Mouse (Mus musculus): ENCODE measurements around the gene Ngfr. TPM values are rescaled to one million over a fixed set of nuclear protein-coding genes. Genes with fewer than 3 reads are reported as not detected.

The Ngfr gene
- 29.4 and 34.5 TPM in 2 replicates for polyA plus RNA-seq (2015; fragmentation: Nextera tagmentation; extraction: Ambion mirVana)

- under 1% methylated on average over 30 of the region's 39 CpGs for WGBS
- peaks cover 92% of the 10 kb centered on the region for H3K27me3 ChIP-seq
- peaks cover 65% of the 10 kb centered on the region for H3K4me1 ChIP-seq
Measured at GRCm38 (mm10) chr11:95587423-95587951, at the start of gene Ngfr. Ngfr (minus strand) TSS chr11:95587735.

GRCm38 (mm10) chr11:95635030-95635429 lies 47.5 kb upstream of the Ngfr start:
- ATAC-seq (ENCODE audit: low FRiP score, low read depth), result no peak
- Histone ChIP-seq H3K9ac (no peak overlapping the region), H3K9me3 (0 out of 2 replicates have a peak, but pooled peaks cover 6% of the 10 kb centered on the region), H3K36me3 (no peaks in the 10 kb centered on the region), H3K27ac (no peak overlapping the region; the same call in 1 of the 2 replicates), H3K4me1 (peaks cover 58% of the 10 kb centered on the region), H3K4me3 (no peak overlapping the region), H3K27me3 (no peaks in the 10 kb centered on the region), H3K4me2 (replicated peaks) (no peak overlapping the region)
- WGBS, result 15% methylated on average over 2 of the region's 2 CpGs

More at GRCm38 (mm10) chr11:95587423-95587951, at the start of gene Ngfr:
- Histone ChIP-seq H3K9me3 (no peaks in the 10 kb centered on the region), H3K27ac (no peak within 1 kb of the TSS), H3K4me2 (replicated peaks) (peak within 1 kb of the TSS; percentile 85), H3K4me3 (peak within 1 kb of the TSS; percentile 54), H3K9ac (peak within 1 kb of the TSS; percentile 67), H3K36me3 (no peaks in the 10 kb centered on the region)
- ATAC-seq (ENCODE audit: low FRiP score, low read depth), result peak; percentile 60

GRCm38 (mm10) chr11:95633512-95634000 lies 46.0 kb upstream of the Ngfr start:
- Histone ChIP-seq H3K4me2 (replicated peaks) (no peak overlapping the region), H3K27ac (no peak overlapping the region), H3K9ac (no peak overlapping the region), H3K4me3 (no peak overlapping the region), H3K27me3 (peaks cover 9% of the 10 kb centered on the region; the same call in 1 of the 2 replicates), H3K4me1 (peaks cover 60% of the 10 kb centered on the region), H3K9me3 (0 out of 2 replicates have a peak, but pooled peaks cover 3% of the 10 kb centered on the region), H3K36me3 (no peaks in the 10 kb centered on the region)
- WGBS, result 72% methylated on average over 2 of the region's 2 CpGs
- no peak for ATAC-seq (ENCODE audit: low FRiP score, low read depth)

- WGBS, result 76% methylated on average over 6 of the region's 6 CpGs
- ATAC-seq (ENCODE audit: low FRiP score, low read depth), result no peak
- Histone ChIP-seq H3K9ac (no peak overlapping the region), H3K4me2 (replicated peaks) (no peak overlapping the region), H3K9me3 (no peaks in the 10 kb centered on the region), H3K27ac (peak overlapping the region; percentile 85), H3K27me3 (peaks cover 16% of the 10 kb centered on the region), H3K4me1 (peaks cover 60% of the 10 kb centered on the region), H3K36me3 (no peaks in the 10 kb centered on the region), H3K4me3 (no peak overlapping the region)
Measured at GRCm38 (mm10) chr11:95632474-95632873, 44.9 kb upstream of the Ngfr start.

- Histone ChIP-seq H3K4me3 (no peak overlapping the region), H3K9me3 (no peaks in the 10 kb centered on the region), H3K4me1 (peaks cover 60% of the 10 kb centered on the region), H3K27ac (peak overlapping the region; percentile 85), H3K27me3 (peaks cover 22% of the 10 kb centered on the region), H3K4me2 (replicated peaks) (peak overlapping the region; percentile 38; the same call in 1 of the 2 replicates), H3K9ac (no peak overlapping the region), H3K36me3 (no peaks in the 10 kb centered on the region)
- WGBS, result 29% methylated on average over 4 of the region's 4 CpGs
- ATAC-seq (ENCODE audit: low FRiP score, low read depth), result peak; percentile 80; the same call in 1 of the 2 replicates
Measured at GRCm38 (mm10) chr11:95631301-95631700, 43.8 kb upstream of the Ngfr start.

- no peak for ATAC-seq (ENCODE audit: low FRiP score, low read depth)
- Histone ChIP-seq H3K4me3 (no peak overlapping the region), H3K4me2 (replicated peaks) (no peak overlapping the region), H3K36me3 (no peaks in the 10 kb centered on the region), H3K27ac (peak overlapping the region; percentile 79; the same call in 1 of the 2 replicates), H3K9ac (no peak overlapping the region), H3K4me1 (peaks cover 57% of the 10 kb centered on the region), H3K9me3 (no peaks in the 10 kb centered on the region), H3K27me3 (peaks cover 24% of the 10 kb centered on the region)
- 78% methylated on average over 6 of the region's 6 CpGs for WGBS
Measured at GRCm38 (mm10) chr11:95630558-95630957, 43.0 kb upstream of the Ngfr start.

- peaks cover 38% of the 10 kb centered on the region for H3K4me1 ChIP-seq
- H3K36me3 ChIP-seq, result no peaks in the 10 kb centered on the region
- H3K27me3 ChIP-seq, result peaks cover 50% of the 10 kb centered on the region; the same call in 1 of the 2 replicates
- 10% methylated on average over 8 of the region's 8 CpGs for WGBS
- H3K27ac ChIP-seq, result peak overlapping the region; percentile 49; the same call in 1 of the 2 replicates
- ATAC-seq (ENCODE audit: low FRiP score, low read depth), result peak; percentile 35
- H3K9ac ChIP-seq, result peak overlapping the region; percentile 48; the same call in 1 of the 2 replicates
- peak overlapping the region; percentile 38 for H3K4me2 ChIP-seq (replicated peaks)
- no peaks in the 10 kb centered on the region for H3K9me3 ChIP-seq
- no peak overlapping the region for H3K4me3 ChIP-seq
Measured at GRCm38 (mm10) chr11:95622426-95622825, 34.9 kb upstream of the Ngfr start.

GRCm38 (mm10) chr11:95621541-95622130 lies 34.1 kb upstream of the Ngfr start:
- Histone ChIP-seq H3K27ac (peak overlapping the region; percentile 49; the same call in 1 of the 2 replicates), H3K4me3 (no peak overlapping the region), H3K4me2 (replicated peaks) (peak overlapping the region; percentile 38), H3K27me3 (peaks cover 50% of the 10 kb centered on the region), H3K4me1 (peaks cover 39% of the 10 kb centered on the region), H3K36me3 (no peaks in the 10 kb centered on the region), H3K9ac (peak overlapping the region; percentile 48; the same call in 1 of the 2 replicates), H3K9me3 (no peaks in the 10 kb centered on the region)
- ATAC-seq (ENCODE audit: low FRiP score, low read depth), result no peak
- 26% methylated on average over 9 of the region's 9 CpGs for WGBS

- H3K36me3 ChIP-seq, result no peaks in the 10 kb centered on the region
- ATAC-seq (ENCODE audit: low FRiP score, low read depth), result no peak
- H3K9me3 ChIP-seq, result no peaks in the 10 kb centered on the region
- H3K27me3 ChIP-seq, result peaks cover 48% of the 10 kb centered on the region
- H3K9ac ChIP-seq, result no peak overlapping the region
- H3K4me3 ChIP-seq, result no peak overlapping the region
- H3K27ac ChIP-seq, result no peak overlapping the region
- H3K4me2 ChIP-seq (replicated peaks), result no peak overlapping the region
- 24% methylated on average over 4 of the region's 4 CpGs for WGBS
- H3K4me1 ChIP-seq, result peaks cover 44% of the 10 kb centered on the region
Measured at GRCm38 (mm10) chr11:95621010-95621409, 33.5 kb upstream of the Ngfr start.

- Histone ChIP-seq H3K4me1 (peaks cover 51% of the 10 kb centered on the region), H3K4me2 (replicated peaks) (no peak overlapping the region), H3K27ac (no peak overlapping the region), H3K9me3 (no peaks in the 10 kb centered on the region), H3K9ac (no peak overlapping the region), H3K27me3 (peaks cover 43% of the 10 kb centered on the region), H3K4me3 (no peak overlapping the region), H3K36me3 (no peaks in the 10 kb centered on the region)
- 82% methylated on average over 5 of the region's 5 CpGs for WGBS
- ATAC-seq (ENCODE audit: low FRiP score, low read depth), result no peak
Measured at GRCm38 (mm10) chr11:95619886-95620444, 32.4 kb upstream of the Ngfr start.

- 41% methylated on average over 3 of the region's 3 CpGs for WGBS
- no peaks in the 10 kb centered on the region for H3K9me3 ChIP-seq
- peaks cover 60% of the 10 kb centered on the region for H3K4me1 ChIP-seq
- no peak overlapping the region for H3K4me3 ChIP-seq
- no peak overlapping the region for H3K27ac ChIP-seq
- H3K36me3 ChIP-seq, result no peaks in the 10 kb centered on the region
- H3K9ac ChIP-seq, result no peak overlapping the region
- H3K27me3 ChIP-seq, result peaks cover 38% of the 10 kb centered on the region
- ATAC-seq (ENCODE audit: low FRiP score, low read depth), result no peak
- H3K4me2 ChIP-seq (replicated peaks), result no peak overlapping the region
Measured at GRCm38 (mm10) chr11:95619081-95619480, 31.5 kb upstream of the Ngfr start.

- H3K27ac ChIP-seq, result no peak overlapping the region
- ATAC-seq (ENCODE audit: low FRiP score, low read depth), result no peak
- 55% methylated on average over 19 of the region's 19 CpGs for WGBS
- H3K9ac ChIP-seq, result no peak overlapping the region
- no peak overlapping the region for H3K4me3 ChIP-seq
- no peaks in the 10 kb centered on the region for H3K9me3 ChIP-seq
- H3K27me3 ChIP-seq, result peaks cover 27% of the 10 kb centered on the region
- H3K36me3 ChIP-seq, result no peaks in the 10 kb centered on the region
- no peak overlapping the region for H3K4me2 ChIP-seq (replicated peaks)
- peaks cover 58% of the 10 kb centered on the region for H3K4me1 ChIP-seq
Measured at GRCm38 (mm10) chr11:95617785-95618465, 30.4 kb upstream of the Ngfr start.

All from limb, embryonic 13.5 days (tissue).